Mouse (Mus musculus) heart, postnatal 36 days (tissue): Measurements from ENCODE around the gene BC030867. TPM values are rescaled to one million over a fixed set of nuclear protein-coding genes. Genes with fewer than 3 reads are reported as not detected.

Experiments used
- DNase-seq, 2 experiments: peaks; one replicate each; pipeline ENCODE4 v3.0.0; 2021 to 2022
- intact Hi-C: fragments of 180-260 bp; cut with DNase I; formaldehyde crosslinking; loops from one replicate; pipeline ENCODE4 v1.15.1; 2025
- microRNA-seq, 2 experiments: library from miRNA; unstranded; fragments of <30 nt; microRNA quantifications; one replicate each; pipeline ENCODE4 v1.2.0; 2021; ENCODE audit warnings: borderline number of aligned reads in 2 of 2
- total RNA-seq, 2 experiments: library from RNA; stranded (reverse); gene quantifications; 2 replicates each; pipeline ENCODE4 v1.2.3; 2021

The BC030867 gene
- total RNA-seq, 2 experiments from 2014 or later: 0.14 to 0.25 TPM

DNA sequence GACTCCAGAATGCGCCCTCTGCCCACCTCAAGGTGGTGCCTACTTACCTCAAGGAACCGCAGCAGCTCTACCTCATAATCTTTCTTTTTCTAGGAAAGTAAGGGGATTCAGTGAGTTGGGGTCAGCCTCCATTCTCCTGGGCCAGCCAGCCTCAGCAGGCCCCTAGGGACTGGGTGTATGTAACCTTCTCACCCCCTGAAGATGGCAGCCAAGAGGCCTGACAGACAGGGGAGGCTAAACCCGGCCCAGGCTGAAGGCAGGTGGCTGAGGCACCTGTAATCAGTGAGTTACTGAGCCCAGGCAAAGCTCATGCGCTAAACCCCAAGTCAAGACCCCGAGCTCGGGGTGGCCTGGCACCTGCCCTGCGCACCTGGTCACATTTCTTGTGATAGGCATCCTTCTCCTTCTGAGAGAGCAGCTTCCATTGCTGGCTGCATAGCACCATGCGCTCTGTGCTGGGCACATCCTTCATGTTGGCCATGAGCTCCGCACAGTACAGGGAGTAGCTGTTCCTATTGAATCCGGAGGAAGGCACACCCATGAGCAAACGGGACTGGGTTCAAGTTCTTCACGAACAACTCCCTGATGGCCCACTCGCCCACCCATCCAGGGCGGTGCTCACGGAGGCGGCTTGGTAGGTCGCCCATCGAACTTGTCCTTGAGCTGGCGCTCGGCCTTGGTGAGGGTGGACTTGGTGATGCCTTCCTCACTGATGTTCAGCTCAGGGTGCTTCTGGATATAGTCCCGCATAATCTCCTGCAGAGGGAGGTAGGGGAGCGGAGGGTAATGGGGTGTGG is 61.3 kb downstream of the BC030867 start:
- intact Hi-C loops: loop anchor here (1.0 to 2.0 kb wide), 2 partner anchors 101 to 121 kb away; partner anchors contain the start of gene Grn
- DNase-seq: no peak

- DNase-seq: no peak
- intact Hi-C loops: no loop called here
Observed at GRCm38 (mm10) chr11:102310768-102311695, 62.4 kb downstream of the BC030867 start.

DNA sequence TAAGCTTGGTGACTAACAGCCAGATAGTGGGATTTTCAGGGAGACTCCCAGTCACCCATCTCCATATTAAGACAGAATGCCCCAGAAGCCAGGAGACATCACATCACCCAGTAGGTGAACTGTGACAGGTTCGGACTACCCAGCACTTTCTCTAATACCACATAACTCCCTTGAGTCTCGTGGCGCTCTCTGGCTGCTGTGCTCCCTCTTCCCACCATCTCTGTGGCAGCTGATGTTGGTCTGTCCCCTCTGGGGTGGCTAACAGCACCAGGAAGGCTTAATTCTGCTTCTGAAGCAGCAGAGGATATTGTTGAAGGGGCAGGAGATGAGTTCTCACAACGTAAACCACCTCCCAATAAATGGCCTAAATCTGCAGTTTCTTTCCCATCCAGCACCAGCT is 63.3 kb downstream of the BC030867 start:
- intact Hi-C loops: no loop called here

DNA sequence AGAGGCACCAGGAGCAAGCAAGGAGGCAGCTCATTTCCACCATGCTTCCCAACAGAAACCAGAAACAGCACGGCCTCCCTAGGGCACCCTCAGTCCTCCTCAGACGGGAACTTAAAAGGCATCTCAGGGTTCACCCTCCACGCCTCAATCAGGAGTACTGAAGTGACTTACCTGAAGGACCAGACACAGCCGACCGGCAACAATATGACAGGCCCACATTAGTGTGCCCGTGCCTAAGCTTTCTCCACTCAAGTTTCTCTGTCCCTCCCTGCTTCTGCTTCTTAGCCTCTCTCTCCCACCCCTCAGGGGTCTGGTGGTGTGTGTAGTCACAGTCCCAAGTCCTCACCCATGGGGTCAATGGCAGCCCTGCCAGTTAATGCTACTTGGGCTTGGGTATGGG is 63.9 kb downstream of the BC030867 start:
- intact Hi-C loops: no loop called here
- no peak for DNase-seq

More for the DNA sequence above, 63.3 kb downstream of the BC030867 start:
- DNase-seq: no peak

- no peak for DNase-seq
- intact Hi-C loops: no loop called here
Observed at GRCm38 (mm10) chr11:102314321-102314720, 65.6 kb downstream of the BC030867 start.

Small RNAs within 50 kb of the gene (microRNA-seq; reads per million reads assigned to microRNA genes)
- gene Mir8101: 2.7 to 6.5 reads per million in 2 experiments

Other genes starting within 250 kb of the BC030867 start
- 1 to 10 TPM; 1.7 to 1.9 TPM for gene Mpp3, start 220.4 kb upstream of the BC030867 start, total RNA-seq
- 10 to 100 TPM; 68.3 to 69.5 TPM for gene Cd300lg, start 207.4 kb upstream of the BC030867 start, total RNA-seq
- gene Mpp2, start 160.4 kb upstream of the BC030867 start, total RNA-seq: 1 to 10 TPM; 2.1 to 3.1 TPM
- not detected for gene Ppy, start 147.6 kb upstream of the BC030867 start, total RNA-seq
- not detected for gene Pyy, start 141.1 kb upstream of the BC030867 start, total RNA-seq
- not detected for gene Nags, start 103.4 kb upstream of the BC030867 start, total RNA-seq
- gene Tmem101, start 92.5 kb upstream of the BC030867 start, total RNA-seq: 10 to 100 TPM; 13.0 to 13.7 TPM
- 10 to 100 TPM; 44.7 to 52.6 TPM for gene Lsm12, start 63.6 kb upstream of the BC030867 start, total RNA-seq
- 10 to 100 TPM; 45.1 to 47.3 TPM for gene G6pc3, start 59.3 kb upstream of the BC030867 start, total RNA-seq
- 100 to 1,000 TPM; 141 to 143 TPM for gene Hdac5, start 18.7 kb upstream of the BC030867 start, total RNA-seq
- 1 to 10 TPM in 1 of 2 experiments, under 1 TPM in 1; 0.73 to 1.1 TPM for gene Asb16, start 19.9 kb downstream of the BC030867 start, total RNA-seq
- gene Tmub2, start 36.0 kb downstream of the BC030867 start, total RNA-seq: 10 to 100 TPM; 25.2 to 26.7 TPM
- gene Atxn7l3, start 47.7 kb downstream of the BC030867 start, total RNA-seq: 10 to 100 TPM; 22.9 to 24.2 TPM
- gene Ubtf, start 70.9 kb downstream of the BC030867 start, total RNA-seq: 10 to 100 TPM; 57.2 to 60.4 TPM
- 1 to 10 TPM; 2.1 to 7.8 TPM for gene Slc4a1, start 117.3 kb downstream of the BC030867 start, total RNA-seq
- under 1 TPM in 1 of 2 experiments, not detected in 1; 0.19 TPM for gene Rundc3a, start 144.5 kb downstream of the BC030867 start, total RNA-seq
- 100 to 1,000 TPM; 174 to 183 TPM for gene Slc25a39, start 159.1 kb downstream of the BC030867 start, total RNA-seq
- gene Grn, start 181.4 kb downstream of the BC030867 start, total RNA-seq: 100 to 1,000 TPM; 113 to 122 TPM
- 1 to 10 TPM; 4.3 to 5.2 TPM for gene Fam171a2, start 198.8 kb downstream of the BC030867 start, total RNA-seq
- gene Itga2b, start 221.2 kb downstream of the BC030867 start, total RNA-seq: 1 to 10 TPM; 3.1 to 3.8 TPM